Mouse (Mus musculus) myocyte (in vitro differentiated cells): ENCODE measurements around the gene Cct6b. TPM values are rescaled to one million over a fixed set of nuclear protein-coding genes. Genes with fewer than 3 reads are reported as not detected.

ENCODE experiments used
- H3K27me3 ChIP-seq: one replicate; pipeline ENCODE4 v1.6.1; 2011; ENCODE audit not compliant: control insufficient read depth, insufficient read depth, insufficient read length
- H3K36me3 ChIP-seq: one replicate; pipeline ENCODE4 v1.6.1; 2011; ENCODE audit not compliant: control insufficient read depth, insufficient read depth
- H3K4me2 ChIP-seq: one replicate; pipeline ENCODE4 v1.6.1; 2011; ENCODE audit warnings: low read depth, control low read depth
- H3K4me3 ChIP-seq: one replicate; pipeline ENCODE4 v1.5.1; 2011; ENCODE audit warnings: mild to moderate bottlenecking, control low read depth, moderate library complexity
- H3K79me2 ChIP-seq: one replicate; pipeline ENCODE4 v1.6.1; 2011; ENCODE audit not compliant: control insufficient read depth, insufficient read depth
- H3ac ChIP-seq: one replicate; pipeline ENCODE4 v1.6.1; 2011; ENCODE audit not compliant: control insufficient read depth, insufficient read length
- CEBPB ChIP-seq: IDR thresholded peaks from 2 replicates; pipeline ENCODE4 v1.6.1; 2011; ENCODE audit warnings: mild to moderate bottlenecking, moderate library complexity; ENCODE audit not compliant: poor library complexity, insufficient read depth, severe bottlenecking
- E2F4 ChIP-seq: IDR thresholded peaks from one replicate; pipeline ENCODE4 v1.6.1; 2011; ENCODE audit warnings: mild to moderate bottlenecking, control low read depth, moderate library complexity; ENCODE audit not compliant: insufficient read depth
- MAX ChIP-seq: IDR thresholded peaks from one replicate; pipeline ENCODE4 v1.6.1; 2011; ENCODE audit warnings: low read depth, mild to moderate bottlenecking, control low read depth
- MYOD1 ChIP-seq, 3 experiments: IDR thresholded peaks; one replicate each; pipeline ENCODE4 v1.6.1; 2011; ENCODE audit warnings: control low read depth in 2 of 3, low read depth in 2 of 3, mild to moderate bottlenecking in 2 of 3, moderate library complexity in 1 of 3; ENCODE audit not compliant: insufficient read length in 2 of 3, control insufficient read depth in 1 of 3
- MYOG ChIP-seq, 3 experiments: IDR thresholded peaks; one replicate each; pipeline ENCODE4 v1.6.1; 2011; ENCODE audit warnings: control low read depth in 2 of 3, low read depth in 2 of 3, mild to moderate bottlenecking in 2 of 3; ENCODE audit not compliant: insufficient read length in 2 of 3, control insufficient read depth in 1 of 3, insufficient read depth in 1 of 3
- POLR2A ChIP-seq: IDR thresholded peaks from one replicate; pipeline ENCODE4 v1.6.1; 2011; ENCODE audit warnings: low read depth, mild to moderate bottlenecking, control low read depth, moderate library complexity; ENCODE audit not compliant: insufficient read length
- POLR2AphosphoS2 ChIP-seq: IDR thresholded peaks from one replicate; pipeline ENCODE4 v1.6.1; 2011; ENCODE audit warnings: low read depth, control low read depth; ENCODE audit not compliant: insufficient read length
- REST ChIP-seq: IDR thresholded peaks from one replicate; pipeline ENCODE4 v1.6.1; 2011; ENCODE audit warnings: mild to moderate bottlenecking, control low read depth, moderate library complexity; ENCODE audit not compliant: insufficient read depth, insufficient read length
- SRF ChIP-seq: IDR thresholded peaks from one replicate; pipeline ENCODE4 v1.6.1; 2011; ENCODE audit warnings: low read depth; ENCODE audit not compliant: control insufficient read depth, insufficient read length
- TCF12 ChIP-seq: IDR thresholded peaks from one replicate; pipeline ENCODE4 v1.6.1; 2011; ENCODE audit warnings: mild to moderate bottlenecking, control low read depth; ENCODE audit not compliant: poor library complexity, insufficient read depth, severe bottlenecking
- TCF3 ChIP-seq: IDR thresholded peaks from one replicate; pipeline ENCODE4 v1.6.1; 2011; ENCODE audit warnings: low read depth, control low read depth; ENCODE audit not compliant: insufficient read length
- USF1 ChIP-seq: IDR thresholded peaks from one replicate; pipeline ENCODE4 v1.6.1; 2011; ENCODE audit warnings: low read depth, mild to moderate bottlenecking, control low read depth, moderate library complexity
- polyA plus RNA-seq: library from polyadenylated mRNA; unstranded; fragments of >200 nt; fragmentation: generic; extraction: Trizol; gene quantifications from one replicate; pipeline ENCODE4 v1.2.1, GENCODE M21; 2012; ENCODE audit warnings: missing spikeins

Cct6b gene
- polyA plus RNA-seq, 1 experiment, result 0.30 TPM

DNA sequence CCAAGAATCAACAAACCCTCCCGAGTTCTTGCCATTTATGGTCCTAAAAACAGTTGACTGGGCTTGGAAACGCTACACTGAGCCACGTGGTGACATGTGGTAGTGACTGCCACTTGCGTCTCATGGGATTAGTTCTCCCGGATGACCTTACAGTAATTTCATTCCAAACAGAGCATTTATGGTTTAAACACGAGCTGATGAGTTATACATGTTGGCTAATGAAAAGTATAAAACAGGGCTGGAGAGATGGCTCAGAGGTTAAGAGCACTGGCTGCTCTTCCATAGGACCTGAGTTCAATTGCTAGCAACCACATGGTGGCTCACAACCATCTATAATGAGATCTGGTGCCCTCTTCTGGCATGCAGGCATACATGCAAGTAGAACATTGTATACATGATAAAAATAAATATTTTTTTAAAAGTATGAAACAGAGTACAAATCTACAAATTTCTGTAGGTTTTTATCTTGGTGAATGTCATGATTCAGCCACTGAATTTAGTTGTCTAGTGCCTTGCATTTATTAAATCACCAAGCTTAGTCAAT is 1.8 kb downstream of the Cct6b start:
- H3K4me3 ChIP-seq, result no peak overlapping the region
- peaks cover 16% of the 10 kb centered on the region for H3K27me3 ChIP-seq
- no peaks in the 10 kb centered on the region for H3K36me3 ChIP-seq
- no peak overlapping the region for H3ac ChIP-seq
- no peak overlapping the region for H3K4me2 ChIP-seq
- peaks cover 27% of the 10 kb centered on the region for H3K79me2 ChIP-seq
- TF ChIP-seq USF1 (no peak), MAX (no peak), POLR2A (no peak), POLR2AphosphoS2 (no peak), SRF (no peak), REST (no peak), MYOD1 (IDR thresholded peaks at IDR 0.05; ENCODE audit: control insufficient read depth in 1 of 3, insufficient read length in 2 of 3, low read depth in 2 of 3) (no peak), TCF3 (no peak), TCF12 (no peak)

DNA sequence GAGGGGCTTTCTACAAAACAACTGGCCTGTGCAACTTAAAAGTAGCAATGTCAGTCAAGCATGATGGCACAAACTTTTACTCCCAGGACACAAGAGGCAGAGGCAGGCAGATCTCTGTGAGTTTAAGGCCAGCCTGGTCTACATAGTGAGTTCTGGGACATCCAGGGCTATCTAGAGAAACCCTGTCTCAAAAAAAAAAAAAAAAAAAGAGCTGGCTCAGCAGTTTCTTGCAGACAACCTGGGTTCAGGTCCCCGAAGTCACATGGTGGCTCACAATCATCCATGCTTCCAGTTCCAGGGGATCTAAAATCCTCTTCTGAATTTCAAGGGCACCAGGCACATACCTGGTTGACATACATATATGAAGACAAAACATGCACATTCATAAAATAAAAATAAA is 8.2 kb downstream of the Cct6b start:
- Histone ChIP-seq H3ac (no peak overlapping the region), H3K4me3 (no peak overlapping the region), H3K4me2 (no peak overlapping the region), H3K79me2 (no peaks in the 10 kb centered on the region), H3K36me3 (no peaks in the 10 kb centered on the region), H3K27me3 (peaks cover 27% of the 10 kb centered on the region)
- TF ChIP-seq POLR2A, result no peak
- TF ChIP-seq POLR2AphosphoS2, result no peak
- no peak for TF ChIP-seq MYOD1 (IDR thresholded peaks at IDR 0.05; ENCODE audit: control insufficient read depth in 1 of 3, insufficient read length in 2 of 3, low read depth in 2 of 3)
- TF ChIP-seq REST, result no peak
- no peak for TF ChIP-seq MYOG (IDR thresholded peaks at IDR 0.05; ENCODE audit: control insufficient read depth in 1 of 3, insufficient read depth in 1 of 3, insufficient read length in 2 of 3, low read depth in 2 of 3)
- no peak for TF ChIP-seq MAX
- no peak for TF ChIP-seq USF1
- TF ChIP-seq E2F4, result no peak
- TF ChIP-seq SRF, result no peak
- no peak for TF ChIP-seq TCF12
- no peak for TF ChIP-seq TCF3

DNA sequence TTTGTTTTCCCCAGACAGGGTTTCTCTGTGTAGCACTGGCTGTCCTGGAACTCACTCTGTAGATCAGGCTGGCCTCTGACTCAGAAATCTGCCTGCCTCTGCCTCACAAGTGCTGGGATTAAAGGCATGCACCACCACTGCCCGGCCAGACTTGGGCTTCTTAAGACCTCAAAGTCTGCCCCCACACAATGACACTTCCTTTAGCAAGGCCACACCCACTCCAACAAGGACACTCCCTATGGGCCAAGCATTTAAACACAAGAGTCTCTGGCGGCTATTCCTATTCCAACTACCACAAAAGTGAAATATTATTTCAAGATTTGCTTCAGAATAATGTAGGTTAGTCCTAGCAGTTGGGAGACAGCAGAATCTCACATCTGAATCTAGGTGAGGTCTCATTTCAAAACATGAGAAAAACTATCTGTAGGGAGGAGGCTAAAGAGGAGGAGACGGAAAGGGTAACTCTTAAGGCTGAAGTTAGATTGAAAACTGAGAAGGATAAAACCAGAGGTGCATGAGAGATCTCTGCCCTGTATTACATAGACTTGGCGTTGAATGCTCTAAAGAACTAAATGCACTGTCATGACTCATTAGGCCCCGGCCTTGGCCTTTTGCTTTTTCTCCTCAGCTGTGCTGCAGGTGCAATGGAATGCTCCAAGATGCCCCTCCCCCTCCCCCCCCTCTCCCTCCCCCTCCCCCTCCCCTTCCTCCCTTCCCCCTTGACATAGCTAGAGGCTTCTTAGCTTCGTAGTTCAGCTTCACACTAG is 11.6 kb downstream of the Cct6b start:
- H3K4me3 ChIP-seq, result no peak overlapping the region
- TF ChIP-seq SRF, result no peak
- no peak for TF ChIP-seq E2F4
- no peak for TF ChIP-seq TCF12
- no peak for TF ChIP-seq CEBPB
- TF ChIP-seq MYOD1 (IDR thresholded peaks at IDR 0.05; ENCODE audit: control insufficient read depth in 1 of 3, insufficient read length in 2 of 3, low read depth in 2 of 3), result no peak
- no peak for TF ChIP-seq MYOG (IDR thresholded peaks at IDR 0.05; ENCODE audit: control insufficient read depth in 1 of 3, insufficient read depth in 1 of 3, insufficient read length in 2 of 3, low read depth in 2 of 3)
- no peak for TF ChIP-seq POLR2A
- no peak for TF ChIP-seq USF1
- no peak for TF ChIP-seq TCF3
- no peak for TF ChIP-seq REST
- no peak for TF ChIP-seq POLR2AphosphoS2
- no peak for TF ChIP-seq MAX
- H3K27me3 ChIP-seq, result peaks cover 11% of the 10 kb centered on the region
- H3K4me2 ChIP-seq, result no peak overlapping the region
- no peaks in the 10 kb centered on the region for H3K79me2 ChIP-seq
- no peaks in the 10 kb centered on the region for H3K36me3 ChIP-seq
- H3ac ChIP-seq, result no peak overlapping the region

DNA sequence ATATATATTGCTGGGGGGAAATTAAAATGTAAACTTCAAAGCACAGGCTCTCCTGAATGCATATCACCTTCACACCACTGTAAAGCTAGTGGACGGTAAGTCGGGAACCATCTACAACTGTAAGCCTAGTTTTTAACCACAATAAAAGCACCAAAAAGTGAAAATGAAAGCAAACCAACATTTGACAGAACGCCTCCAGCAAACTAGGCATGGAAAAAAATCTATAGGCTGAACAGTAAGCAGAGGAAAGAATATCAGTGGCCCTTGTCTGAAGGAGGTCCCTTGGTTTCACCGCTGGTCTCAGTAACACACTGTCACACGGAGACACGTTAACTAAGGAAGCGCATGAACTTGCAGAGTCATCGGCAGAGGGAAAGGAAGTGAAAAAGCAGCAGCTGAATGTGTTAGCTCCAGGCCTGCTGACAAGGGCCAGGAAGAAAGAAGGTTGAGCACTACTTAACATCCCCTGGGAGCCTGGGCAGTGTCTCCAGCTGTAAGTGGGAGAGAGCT is 17.2 kb downstream of the Cct6b start:
- no peak for TF ChIP-seq MAX
- no peak for TF ChIP-seq MYOD1 (IDR thresholded peaks at IDR 0.05; ENCODE audit: control insufficient read depth in 1 of 3, insufficient read length in 2 of 3, low read depth in 2 of 3)
- no peak for TF ChIP-seq POLR2A
- no peak for TF ChIP-seq TCF3
- TF ChIP-seq SRF, result no peak
- TF ChIP-seq POLR2AphosphoS2, result no peak
- no peak for TF ChIP-seq MYOG (IDR thresholded peaks at IDR 0.05; ENCODE audit: control insufficient read depth in 1 of 3, insufficient read depth in 1 of 3, insufficient read length in 2 of 3, low read depth in 2 of 3)
- no peak for TF ChIP-seq USF1
- TF ChIP-seq REST, result no peak
- no peak for TF ChIP-seq CEBPB
- no peak for TF ChIP-seq TCF12
- no peak for TF ChIP-seq E2F4
- peaks cover 11% of the 10 kb centered on the region for H3K27me3 ChIP-seq
- H3K4me3 ChIP-seq, result no peak overlapping the region

More for the DNA sequence above, 17.2 kb downstream of the Cct6b start:
- no peaks in the 10 kb centered on the region for H3K36me3 ChIP-seq
- no peaks in the 10 kb centered on the region for H3K79me2 ChIP-seq
- peak overlapping the region; percentile 64 for H3K4me2 ChIP-seq
- H3ac ChIP-seq, result no peak overlapping the region
